In genomic region chr17:51526881-51527280, GRCm38 (mm10) we compare ENCODE assay signal across 24 mouse cellular contexts.
A peak's percentile ranks its signal among the peaks of the same experiment; 100 is the strongest.
DNase-seq lines count a peak whose midpoint lies in the region; ATAC-seq and TF ChIP-seq lines count a peak whose summit lies in the region.
"Had no signal": no experiment of that assay in that cellular context is flagged by ENCODE, and none has a peak within 500 bp of the region (broad histone marks: within the 10 kb centered on the region; RNA-seq: fewer than 3 reads in every experiment).

No protein-coding gene starts in this region.

- WGBS in forebrain, postnatal 0 days, result 59% methylated on average over 7 of the region's 7 CpGs
- WGBS in forebrain, embryonic 10.5 days, result 81% methylated on average over 7 of the region's 7 CpGs
- 76% methylated on average over 7 of the region's 7 CpGs for WGBS in midbrain, embryonic 13.5 days
- 82% methylated on average over 7 of the region's 7 CpGs for WGBS in midbrain, embryonic 11.5 days
- 62% methylated on average over 7 of the region's 7 CpGs for WGBS in neural tube, embryonic 13.5 days

- no peaks in the 10 kb centered on the region for H3K36me3 ChIP-seq in forebrain, postnatal 0 days (ENCODE audit: insufficient read depth)
- no peaks in the 10 kb centered on the region for H3K36me3 ChIP-seq in forebrain, embryonic 10.5 days (replicated peaks)
- no peaks in the 10 kb centered on the region for H3K36me3 ChIP-seq in midbrain, embryonic 13.5 days
- H3K36me3 ChIP-seq in midbrain, embryonic 11.5 days (ENCODE audit: control insufficient read depth, insufficient read depth, low read length), result no peaks in the 10 kb centered on the region
- no peaks in the 10 kb centered on the region for H3K36me3 ChIP-seq in neural tube, embryonic 13.5 days
- H3K36me3 ChIP-seq: embryonic facial prominence, embryonic 12.5 days; embryonic facial prominence, embryonic 15.5 days; forebrain, embryonic 12.5 days; forebrain, embryonic 15.5 days; hindbrain, embryonic 10.5 days; hindbrain, embryonic 15.5 days had no signal

- H3K4me2 ChIP-seq in forebrain, postnatal 0 days (ENCODE audit: low read depth), result no peak overlapping the region
- no peak overlapping the region for H3K4me2 ChIP-seq in midbrain, embryonic 13.5 days (replicated peaks)
- H3K4me2 ChIP-seq in midbrain, embryonic 11.5 days, result no peak overlapping the region
- H3K4me2 ChIP-seq in neural tube, embryonic 13.5 days, result no peak overlapping the region
- H3K4me2 ChIP-seq: embryonic facial prominence, embryonic 12.5 days; embryonic facial prominence, embryonic 15.5 days; forebrain, embryonic 12.5 days; forebrain, embryonic 15.5 days; heart, embryonic 11.5 days; hindbrain, embryonic 15.5 days had no signal

- H3K9ac ChIP-seq in forebrain, postnatal 0 days, result no peak overlapping the region
- H3K9ac ChIP-seq in midbrain, embryonic 13.5 days (replicated peaks), result no peak overlapping the region
- H3K9ac ChIP-seq in midbrain, embryonic 11.5 days (ENCODE audit: low read length), result no peak overlapping the region
- no peak overlapping the region for H3K9ac ChIP-seq in neural tube, embryonic 13.5 days
- H3K9ac ChIP-seq: embryonic facial prominence, embryonic 12.5 days; embryonic facial prominence, embryonic 15.5 days; forebrain, embryonic 12.5 days; forebrain, embryonic 15.5 days; hindbrain, embryonic 15.5 days had no signal

- ATAC-seq in forebrain, postnatal 0 days, result no peak
- ATAC-seq in midbrain, embryonic 13.5 days, result 0 out of 2 replicates have a peak, but pooled peaks have one; percentile 17
- ATAC-seq in midbrain, embryonic 11.5 days (ENCODE audit: low FRiP score), result no peak
- ATAC-seq in neural tube, embryonic 13.5 days (ENCODE audit: low read depth), result no peak
- ATAC-seq: forebrain, embryonic 15.5 days; Patski had no signal

- DNase-seq in forebrain, postnatal 0 days, result peak; percentile 4
- DNase-seq in forebrain, embryonic 10.5 days (ENCODE audit: extremely low spot score, low spot score), result no peak
- DNase-seq in midbrain, embryonic 11.5 days (ENCODE audit: low spot score, missing footprints), result no peak
- DNase-seq in neural tube, embryonic 10.5 days (ENCODE audit: extremely low spot score, low spot score), result no peak
- DNase-seq in urinary bladder, postnatal 36 days (ENCODE audit: low spot score in 2 of 2), result peak; percentile 20 to 25
- DNase-seq in urinary bladder, postnatal 4 days (ENCODE audit: low spot score in 2 of 2), result no peak
- DNase-seq: adrenal gland, postnatal 10 days; adrenal gland, postnatal 36 days; cerebellum, adult 11 months; cerebellum, adult 2 months; cerebellum, adult 9-11 months; cerebellum, postnatal 25 days; gastrocnemius, postnatal 10 days; gastrocnemius, postnatal 36 days had no signal

- no peak for TF ChIP-seq CTCF in forebrain, postnatal 0 days (IDR thresholded peaks at IDR 0.05; ENCODE audit: low read depth)

- H3K4me3 ChIP-seq in forebrain, postnatal 0 days (ENCODE audit: low read depth, low read length), result no peak overlapping the region
- H3K4me3 ChIP-seq in forebrain, embryonic 10.5 days, result no peak overlapping the region
- H3K4me3 ChIP-seq in midbrain, embryonic 13.5 days (replicated peaks), result no peak overlapping the region
- no peak overlapping the region for H3K4me3 ChIP-seq in midbrain, embryonic 11.5 days (ENCODE audit: low read depth, low read length)
- no peak overlapping the region for H3K4me3 ChIP-seq in neural tube, embryonic 13.5 days
- H3K4me3 ChIP-seq: embryonic facial prominence, embryonic 12.5 days; embryonic facial prominence, embryonic 15.5 days; forebrain, embryonic 12.5 days; forebrain, embryonic 15.5 days; hindbrain, embryonic 10.5 days; hindbrain, embryonic 15.5 days had no signal

- H3K27me3 ChIP-seq in forebrain, postnatal 0 days (ENCODE audit: insufficient read depth, low read length), result no peaks in the 10 kb centered on the region
- H3K27me3 ChIP-seq in forebrain, embryonic 10.5 days (ENCODE audit: poor library complexity, severe bottlenecking), result no peaks in the 10 kb centered on the region
- no peaks in the 10 kb centered on the region for H3K27me3 ChIP-seq in midbrain, embryonic 13.5 days
- no peaks in the 10 kb centered on the region for H3K27me3 ChIP-seq in midbrain, embryonic 11.5 days (ENCODE audit: control insufficient read depth, insufficient read depth, low read length)
- no peaks in the 10 kb centered on the region for H3K27me3 ChIP-seq in neural tube, embryonic 13.5 days
- H3K27me3 ChIP-seq: embryonic facial prominence, embryonic 12.5 days; embryonic facial prominence, embryonic 15.5 days; forebrain, embryonic 12.5 days; forebrain, embryonic 15.5 days; hindbrain, embryonic 15.5 days had no signal

- H3K27ac ChIP-seq in forebrain, postnatal 0 days (ENCODE audit: low read depth, low read length), result no peak overlapping the region
- H3K27ac ChIP-seq in forebrain, embryonic 10.5 days, result no peak overlapping the region
- H3K27ac ChIP-seq in midbrain, embryonic 13.5 days, result no peak overlapping the region
- no peak overlapping the region for H3K27ac ChIP-seq in midbrain, embryonic 11.5 days (ENCODE audit: low read depth, low read length)
- peak overlapping the region; percentile 10; the same call in 1 of the 2 replicates for H3K27ac ChIP-seq in neural tube, embryonic 13.5 days (replicated peaks)
- H3K27ac ChIP-seq: embryonic facial prominence, embryonic 12.5 days; embryonic facial prominence, embryonic 15.5 days; forebrain, embryonic 12.5 days; forebrain, embryonic 15.5 days; hindbrain, embryonic 10.5 days; hindbrain, embryonic 15.5 days had no signal

- H3K9me3 ChIP-seq in forebrain, postnatal 0 days (ENCODE audit: low read length), result no peaks in the 10 kb centered on the region
- H3K9me3 ChIP-seq in forebrain, embryonic 10.5 days, result no peaks in the 10 kb centered on the region
- H3K9me3 ChIP-seq in midbrain, embryonic 13.5 days, result no peaks in the 10 kb centered on the region
- H3K9me3 ChIP-seq in midbrain, embryonic 11.5 days (ENCODE audit: control insufficient read depth, low read length), result no peaks in the 10 kb centered on the region
- no peaks in the 10 kb centered on the region for H3K9me3 ChIP-seq in neural tube, embryonic 13.5 days
- H3K9me3 ChIP-seq: embryonic facial prominence, embryonic 12.5 days; embryonic facial prominence, embryonic 15.5 days; forebrain, embryonic 12.5 days; forebrain, embryonic 15.5 days; hindbrain, embryonic 10.5 days; hindbrain, embryonic 15.5 days had no signal

- no peaks in the 10 kb centered on the region for H3K4me1 ChIP-seq in forebrain, postnatal 0 days (ENCODE audit: insufficient read depth)
- H3K4me1 ChIP-seq in forebrain, embryonic 10.5 days, result peaks cover 6% of the 10 kb centered on the region; the same call in 1 of the 2 replicates
- H3K4me1 ChIP-seq in midbrain, embryonic 13.5 days (replicated peaks), result peaks cover 11% of the 10 kb centered on the region
- no peaks in the 10 kb centered on the region for H3K4me1 ChIP-seq in midbrain, embryonic 11.5 days (ENCODE audit: control insufficient read depth, insufficient read depth, low read length)
- H3K4me1 ChIP-seq in neural tube, embryonic 13.5 days (replicated peaks), result peaks cover 9% of the 10 kb centered on the region
- H3K4me1 ChIP-seq: embryonic facial prominence, embryonic 15.5 days; forebrain, embryonic 12.5 days; forebrain, embryonic 15.5 days; hindbrain, embryonic 15.5 days had no signal

Comparison
In these comparisons a context has a peak if more than half of its experiments do, and no peak if none do; other contexts are left out.
1. DNase-seq: peak in forebrain, postnatal 0 days (single experiment) and urinary bladder, postnatal 36 days (2 of 2); none in forebrain, embryonic 10.5 days (single experiment), midbrain, embryonic 11.5 days (single experiment), neural tube, embryonic 10.5 days (single experiment) and urinary bladder, postnatal 4 days (0 of 2).